Mouse (Mus musculus): ENCODE data around the gene Sfmbt2.

Gene Sfmbt2

DNA sequence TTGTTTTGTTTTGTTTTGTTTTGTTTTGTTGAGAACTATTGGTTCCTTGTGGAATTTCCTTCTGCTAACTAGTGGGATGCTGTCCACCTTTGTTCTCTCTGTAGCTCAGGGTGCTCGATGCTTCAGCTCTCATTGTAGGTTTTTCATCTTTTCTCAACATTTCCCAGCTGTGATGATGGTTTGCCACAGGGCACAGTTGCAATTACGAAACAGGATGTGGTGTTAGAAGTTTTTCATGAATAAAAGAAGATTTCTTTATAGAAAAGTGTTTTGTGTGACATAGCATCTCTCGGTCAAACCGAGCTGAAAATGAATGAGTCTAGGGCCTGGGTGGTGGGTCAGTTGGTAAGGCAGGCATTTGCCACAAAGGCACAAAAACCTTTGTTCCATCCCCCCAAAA lies 171.5 kb downstream of the Sfmbt2 start:
- H3K36me3 ChIP-seq (ENCODE audit: insufficient read depth, low read length) = peaks cover 3% of the 10 kb centered on the region; the same call in 1 of the 2 replicates
- H3K4me3 ChIP-seq (replicated peaks; ENCODE audit: low read length) = no peak overlapping the region
- H3K27me3 ChIP-seq (ENCODE audit: insufficient read depth, low read length) = no peaks in the 10 kb centered on the region
- H3K9me3 ChIP-seq (ENCODE audit: low read length) = 0 out of 2 replicates have a peak, but pooled peaks cover 4% of the 10 kb centered on the region
- H3K4me1 ChIP-seq (replicated peaks; ENCODE audit: low read depth, low read length) = no peaks in the 10 kb centered on the region
- TF ChIP-seq CTCF (conservative IDR thresholded peaks at IDR 0.05; ENCODE audit: low read length) = no peak
- no peak for TF ChIP-seq POU5F1 (IDR thresholded peaks at IDR 0.05; ENCODE audit: borderline replicate concordance, low read length)
- no peak for TF ChIP-seq NANOG (IDR thresholded peaks at IDR 0.05; ENCODE audit: borderline replicate concordance, low read length)

DNA sequence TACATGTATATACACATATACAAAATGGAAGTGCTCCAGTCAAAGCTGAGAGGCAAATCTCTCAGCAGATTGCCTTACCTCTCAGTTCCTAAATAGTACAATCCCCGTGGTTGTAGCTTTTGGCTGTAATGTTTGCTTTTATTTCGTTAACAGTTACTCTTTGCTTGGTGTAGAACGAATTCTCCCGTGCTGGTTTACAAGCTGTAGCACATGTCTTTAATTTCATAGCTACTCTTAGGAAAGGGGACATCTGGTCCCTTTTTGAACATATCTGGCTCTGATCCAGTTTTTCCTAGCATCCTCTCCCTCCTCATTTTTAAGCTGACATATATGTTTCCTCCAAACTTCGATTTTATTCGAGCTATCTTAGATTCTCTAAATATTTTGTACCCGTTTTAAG lies 172.1 kb downstream of the Sfmbt2 start:
- no peak overlapping the region for H3K4me3 ChIP-seq (replicated peaks; ENCODE audit: low read length)
- H3K27me3 ChIP-seq (ENCODE audit: insufficient read depth, low read length) = no peaks in the 10 kb centered on the region
- peaks cover 3% of the 10 kb centered on the region; the same call in 1 of the 2 replicates for H3K36me3 ChIP-seq (ENCODE audit: insufficient read depth, low read length)
- no peaks in the 10 kb centered on the region for H3K4me1 ChIP-seq (replicated peaks; ENCODE audit: low read depth, low read length)
- TF ChIP-seq POU5F1 (IDR thresholded peaks at IDR 0.05; ENCODE audit: borderline replicate concordance, low read length) (no peak), CTCF (conservative IDR thresholded peaks at IDR 0.05; ENCODE audit: low read length) (no peak), NANOG (IDR thresholded peaks at IDR 0.05; ENCODE audit: borderline replicate concordance, low read length) (no peak)
- 0 out of 2 replicates have a peak, but pooled peaks cover 2% of the 10 kb centered on the region for H3K9me3 ChIP-seq (ENCODE audit: low read length)

DNA sequence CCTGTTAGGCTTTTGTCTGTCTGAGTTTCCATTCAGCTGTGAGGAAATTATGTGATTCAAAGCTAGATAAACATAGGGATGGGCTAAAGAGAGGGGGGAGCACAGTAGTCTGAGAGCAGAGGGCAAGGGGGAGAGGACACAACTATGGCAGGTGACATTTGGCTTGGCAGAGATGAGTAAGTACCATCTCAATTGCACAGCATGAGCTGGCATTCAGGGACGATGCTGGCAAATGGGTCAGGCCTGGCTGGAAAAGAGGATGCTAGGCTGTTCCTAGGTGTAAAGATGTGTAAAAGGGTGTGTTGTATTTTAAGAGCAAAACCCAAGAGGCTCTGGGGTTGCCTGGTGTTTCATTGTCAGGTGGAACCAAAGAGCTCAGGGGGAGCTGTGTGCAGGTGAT lies 188.5 kb downstream of the Sfmbt2 start:
- Histone ChIP-seq H3K4me1 (replicated peaks; ENCODE audit: low read depth, low read length) (no peaks in the 10 kb centered on the region), H3K36me3 (ENCODE audit: insufficient read depth, low read length) (peaks cover 29% of the 10 kb centered on the region), H3K27me3 (ENCODE audit: insufficient read depth, low read length) (no peaks in the 10 kb centered on the region), H3K9me3 (ENCODE audit: low read length) (no peaks in the 10 kb centered on the region), H3K4me3 (replicated peaks; ENCODE audit: low read length) (no peak overlapping the region)
- TF ChIP-seq CTCF (conservative IDR thresholded peaks at IDR 0.05; ENCODE audit: low read length) (no peak), NANOG (IDR thresholded peaks at IDR 0.05; ENCODE audit: borderline replicate concordance, low read length) (no peak), POU5F1 (IDR thresholded peaks at IDR 0.05; ENCODE audit: borderline replicate concordance, low read length) (no peak)

DNA sequence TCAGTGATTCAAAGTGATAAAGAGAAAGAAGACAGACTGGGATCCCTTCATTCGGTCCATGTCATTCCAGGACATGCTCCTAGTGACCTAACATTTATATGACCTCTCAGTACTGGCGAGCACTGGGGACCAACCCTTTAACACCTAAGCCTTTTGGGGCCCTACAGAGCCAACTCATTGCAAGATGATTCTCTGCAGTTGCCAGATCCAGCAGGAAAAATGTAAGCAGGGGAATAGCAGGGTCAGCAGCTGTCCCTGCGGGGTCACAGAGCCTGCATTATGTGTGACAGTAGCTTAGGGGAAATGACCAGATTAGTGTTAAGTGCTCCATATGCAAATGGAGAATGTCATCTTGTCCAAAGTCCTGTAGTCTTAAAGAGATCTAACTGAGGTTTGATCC lies 195.2 kb downstream of the Sfmbt2 start:
- TF ChIP-seq CTCF (conservative IDR thresholded peaks at IDR 0.05; ENCODE audit: low read length) (no peak), NANOG (IDR thresholded peaks at IDR 0.05; ENCODE audit: borderline replicate concordance, low read length) (no peak), POU5F1 (IDR thresholded peaks at IDR 0.05; ENCODE audit: borderline replicate concordance, low read length) (no peak)
- Histone ChIP-seq H3K4me3 (replicated peaks; ENCODE audit: low read length) (no peak overlapping the region), H3K4me1 (replicated peaks; ENCODE audit: low read depth, low read length) (no peaks in the 10 kb centered on the region), H3K27me3 (ENCODE audit: insufficient read depth, low read length) (no peaks in the 10 kb centered on the region), H3K36me3 (ENCODE audit: insufficient read depth, low read length) (peaks cover 20% of the 10 kb centered on the region), H3K9me3 (ENCODE audit: low read length) (no peaks in the 10 kb centered on the region)

DNA sequence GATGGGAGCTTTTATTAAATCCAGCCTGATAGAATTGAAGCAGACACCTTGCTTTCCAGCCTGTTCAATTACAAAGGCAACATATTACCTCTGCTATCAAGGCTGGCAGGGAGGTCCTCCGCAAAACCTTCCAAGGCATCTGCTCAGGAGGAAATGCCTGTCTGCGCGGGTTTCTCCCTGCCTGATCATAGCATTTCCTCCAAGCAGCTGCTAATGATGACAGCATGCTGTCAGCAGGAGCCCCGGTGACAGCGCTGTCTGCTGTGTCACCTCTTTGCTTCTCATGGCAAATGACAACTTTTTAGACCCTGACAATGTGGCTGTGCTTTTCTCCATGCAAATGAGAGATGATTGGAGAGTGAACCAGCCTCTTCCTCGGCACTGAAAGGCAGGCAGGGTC lies 199.1 kb downstream of the Sfmbt2 start:
- peaks cover 14% of the 10 kb centered on the region for H3K36me3 ChIP-seq (ENCODE audit: insufficient read depth, low read length)
- H3K27me3 ChIP-seq (ENCODE audit: insufficient read depth, low read length) = no peaks in the 10 kb centered on the region
- no peak overlapping the region for H3K4me3 ChIP-seq (replicated peaks; ENCODE audit: low read length)
- TF ChIP-seq POU5F1 (IDR thresholded peaks at IDR 0.05; ENCODE audit: borderline replicate concordance, low read length) = no peak
- TF ChIP-seq CTCF (conservative IDR thresholded peaks at IDR 0.05; ENCODE audit: low read length) = no peak
- no peak for TF ChIP-seq NANOG (IDR thresholded peaks at IDR 0.05; ENCODE audit: borderline replicate concordance, low read length)
- H3K4me1 ChIP-seq (replicated peaks; ENCODE audit: low read depth, low read length) = no peaks in the 10 kb centered on the region
- H3K9me3 ChIP-seq (ENCODE audit: low read length) = no peaks in the 10 kb centered on the region

DNA sequence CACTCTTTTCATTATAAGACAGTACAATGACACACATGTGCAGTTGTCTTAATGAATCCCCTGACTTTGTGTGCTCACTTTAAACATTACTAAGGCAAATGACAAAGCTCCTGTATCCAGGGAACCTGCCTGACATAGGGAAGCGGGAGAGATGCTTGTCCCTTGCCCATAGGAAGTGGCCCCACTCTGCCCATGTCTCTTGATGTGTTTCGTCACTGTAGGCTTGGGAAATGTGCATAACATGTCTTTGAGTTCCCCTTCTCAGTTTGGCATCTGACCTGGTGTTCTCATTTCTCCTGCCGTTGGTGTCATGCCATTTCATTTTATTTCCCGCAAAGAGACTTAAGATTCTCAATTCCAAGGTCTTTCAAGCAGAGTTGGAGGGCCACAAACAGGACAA lies 202.0 kb downstream of the Sfmbt2 start:
- no peaks in the 10 kb centered on the region for H3K27me3 ChIP-seq (ENCODE audit: insufficient read depth, low read length)
- no peak overlapping the region for H3K4me3 ChIP-seq (replicated peaks; ENCODE audit: low read length)
- H3K9me3 ChIP-seq (ENCODE audit: low read length) = no peaks in the 10 kb centered on the region
- H3K36me3 ChIP-seq (ENCODE audit: insufficient read depth, low read length) = peaks cover 19% of the 10 kb centered on the region
- TF ChIP-seq POU5F1 (IDR thresholded peaks at IDR 0.05; ENCODE audit: borderline replicate concordance, low read length) (no peak), CTCF (conservative IDR thresholded peaks at IDR 0.05; ENCODE audit: low read length) (no peak), NANOG (IDR thresholded peaks at IDR 0.05; ENCODE audit: borderline replicate concordance, low read length) (no peak)
- no peaks in the 10 kb centered on the region for H3K4me1 ChIP-seq (replicated peaks; ENCODE audit: low read depth, low read length)

DNA sequence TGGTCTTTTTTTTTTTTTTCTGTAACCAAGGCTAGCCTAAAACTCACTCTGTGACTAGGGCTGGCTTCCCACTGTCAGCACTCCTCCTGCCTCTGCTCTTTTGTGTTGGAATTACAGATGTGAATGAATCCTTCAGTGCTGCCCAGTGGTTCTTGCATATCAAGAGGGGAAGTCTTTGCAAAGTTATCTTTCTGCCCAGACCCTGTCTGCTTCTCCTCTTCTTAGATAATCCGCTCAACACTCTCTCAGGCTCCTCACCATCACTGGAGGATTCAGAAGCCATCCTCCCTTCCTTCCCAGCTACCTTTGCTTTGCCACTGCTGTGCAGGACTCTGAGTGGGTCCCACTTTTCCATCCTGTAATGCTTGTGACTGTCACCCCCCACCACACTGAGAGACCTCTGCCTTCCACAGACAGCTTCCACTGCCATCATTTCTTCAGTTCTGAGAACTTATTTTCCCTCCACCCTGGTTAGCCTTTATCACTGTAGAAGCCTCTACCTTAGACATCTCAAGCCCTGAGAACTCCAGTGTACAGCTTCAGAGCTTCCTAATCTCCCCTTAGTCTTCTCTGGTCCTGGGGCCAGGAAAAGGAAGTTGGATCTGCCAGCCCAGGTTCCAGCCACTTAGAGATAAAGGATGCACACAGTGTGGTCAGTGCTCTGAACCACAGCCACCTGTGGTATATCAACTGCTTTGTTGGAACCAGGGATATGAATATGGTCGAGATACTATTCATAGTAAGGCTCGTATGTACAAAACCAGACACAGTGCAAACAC lies 205.8 kb downstream of the Sfmbt2 start:
- no peak for TF ChIP-seq NANOG (IDR thresholded peaks at IDR 0.05; ENCODE audit: borderline replicate concordance, low read length)
- no peak for TF ChIP-seq CTCF (conservative IDR thresholded peaks at IDR 0.05; ENCODE audit: low read length)
- no peak for TF ChIP-seq POU5F1 (IDR thresholded peaks at IDR 0.05; ENCODE audit: borderline replicate concordance, low read length)
- peaks cover 40% of the 10 kb centered on the region for H3K36me3 ChIP-seq (ENCODE audit: insufficient read depth, low read length)
- H3K9me3 ChIP-seq (ENCODE audit: low read length) = no peaks in the 10 kb centered on the region
- no peaks in the 10 kb centered on the region for H3K4me1 ChIP-seq (replicated peaks; ENCODE audit: low read depth, low read length)
- H3K4me3 ChIP-seq (replicated peaks; ENCODE audit: low read length) = no peak overlapping the region
- H3K27me3 ChIP-seq (ENCODE audit: insufficient read depth, low read length) = no peaks in the 10 kb centered on the region

DNA sequence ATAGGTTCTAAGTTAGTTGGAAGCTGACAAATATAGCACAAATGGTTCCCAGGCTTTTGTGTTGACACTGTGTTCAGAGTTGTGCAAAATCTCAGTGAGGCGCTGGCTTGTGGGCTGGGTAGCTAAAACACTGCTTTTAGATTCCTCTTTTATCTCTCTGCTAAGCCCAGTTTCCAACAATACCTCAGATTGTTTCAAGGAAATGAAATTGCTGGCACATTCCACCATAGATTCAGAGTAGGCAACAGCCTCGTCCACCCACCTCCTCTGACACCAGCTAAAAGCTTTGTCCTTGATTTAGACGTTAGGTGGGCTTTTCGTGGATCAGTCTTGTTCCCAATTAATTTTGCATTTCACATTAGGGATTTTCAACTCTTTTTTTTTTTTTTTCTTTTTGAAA lies 212.4 kb downstream of the Sfmbt2 start:
- H3K36me3 ChIP-seq (ENCODE audit: insufficient read depth, low read length) = peaks cover 39% of the 10 kb centered on the region
- H3K4me3 ChIP-seq (replicated peaks; ENCODE audit: low read length) = no peak overlapping the region
- no peaks in the 10 kb centered on the region for H3K9me3 ChIP-seq (ENCODE audit: low read length)
- no peaks in the 10 kb centered on the region for H3K27me3 ChIP-seq (ENCODE audit: insufficient read depth, low read length)
- TF ChIP-seq POU5F1 (IDR thresholded peaks at IDR 0.05; ENCODE audit: borderline replicate concordance, low read length) (no peak), NANOG (IDR thresholded peaks at IDR 0.05; ENCODE audit: borderline replicate concordance, low read length) (no peak), CTCF (conservative IDR thresholded peaks at IDR 0.05; ENCODE audit: low read length) (no peak)
- no peaks in the 10 kb centered on the region for H3K4me1 ChIP-seq (replicated peaks; ENCODE audit: low read depth, low read length)
